In genomic region chr6:16221002-16221627, GRCm38 (mm10) we compare ENCODE assay signal across 8 mouse cellular contexts.
DNase-seq lines count a peak whose midpoint lies in the region; ATAC-seq and TF ChIP-seq lines count a peak whose summit lies in the region.

No protein-coding gene starts in this region.

- no peak overlapping the region for H3K9ac ChIP-seq in forebrain, postnatal 0 days
- H3K9ac ChIP-seq in midbrain, embryonic 12.5 days (replicated peaks), result no peak overlapping the region

- no peak overlapping the region for H3K4me2 ChIP-seq in forebrain, postnatal 0 days (ENCODE audit: low read depth)
- H3K4me2 ChIP-seq in midbrain, embryonic 12.5 days (replicated peaks), result no peak overlapping the region

- H3K27ac ChIP-seq in forebrain, postnatal 0 days (ENCODE audit: low read depth, low read length), result no peak overlapping the region
- no peak overlapping the region for H3K27ac ChIP-seq in midbrain, embryonic 12.5 days (replicated peaks)

- no peaks in the 10 kb centered on the region for H3K4me1 ChIP-seq in forebrain, postnatal 0 days (ENCODE audit: insufficient read depth)
- no peaks in the 10 kb centered on the region for H3K4me1 ChIP-seq in midbrain, embryonic 12.5 days

- no peaks in the 10 kb centered on the region for H3K36me3 ChIP-seq in forebrain, postnatal 0 days (ENCODE audit: insufficient read depth)
- no peaks in the 10 kb centered on the region for H3K36me3 ChIP-seq in midbrain, embryonic 12.5 days

- no peaks in the 10 kb centered on the region for H3K9me3 ChIP-seq in forebrain, postnatal 0 days (ENCODE audit: low read length)
- no peaks in the 10 kb centered on the region for H3K9me3 ChIP-seq in midbrain, embryonic 12.5 days

- no peaks in the 10 kb centered on the region for H3K27me3 ChIP-seq in forebrain, postnatal 0 days (ENCODE audit: insufficient read depth, low read length)
- H3K27me3 ChIP-seq in midbrain, embryonic 12.5 days, result no peaks in the 10 kb centered on the region

- 44% methylated on average over 3 of the region's 3 CpGs for WGBS in forebrain, postnatal 0 days
- 41% methylated on average over 3 of the region's 3 CpGs for WGBS in midbrain, embryonic 12.5 days

- no peak; the same call in 1 of the 2 replicates for ATAC-seq in forebrain, postnatal 0 days
- ATAC-seq in midbrain, embryonic 12.5 days (ENCODE audit: low FRiP score, low read depth), result peak; percentile 66; the same call in 1 of the 2 replicates

- H3K4me3 ChIP-seq in forebrain, postnatal 0 days (ENCODE audit: low read depth, low read length), result no peak overlapping the region
- H3K4me3 ChIP-seq in midbrain, embryonic 12.5 days, result no peak overlapping the region

- TF ChIP-seq CTCF in forebrain, postnatal 0 days (IDR thresholded peaks at IDR 0.05; ENCODE audit: low read depth), result peak; percentile 64

- DNase-seq in cerebellum, postnatal 10 days, result peak; percentile 49 to 69
- DNase-seq in cerebellum, adult 11 months, result no peak
- peak; percentile 25 for DNase-seq in urinary bladder, postnatal 14 days (ENCODE audit: low spot score)
- DNase-seq in urinary bladder, postnatal 10 days (ENCODE audit: low spot score), result no peak
- peak; percentile 29 for DNase-seq in forebrain, postnatal 0 days
- DNase-seq in layer of hippocampus, adult 9-10 months (ENCODE audit: low spot score), result peak; percentile 35
- DNase-seq in thymus, postnatal 14 days, result no peak

Comparison
In these comparisons a context has a peak if more than half of its experiments do, and no peak if none do; other contexts are left out.
1. DNase-seq: peak in cerebellum, postnatal 10 days (2 of 2), urinary bladder, postnatal 14 days (single experiment), forebrain, postnatal 0 days (single experiment) and layer of hippocampus, adult 9-10 months (single experiment); none in cerebellum, adult 11 months (single experiment), urinary bladder, postnatal 10 days (single experiment) and thymus, postnatal 14 days (single experiment).